Mouse (Mus musculus) neural tube, embryonic 14.5 days (tissue): Measurements from ENCODE around the gene Fam171a2. TPM values are rescaled to one million over a fixed set of nuclear protein-coding genes. Genes with fewer than 3 reads are reported as not detected.
"Not testable (repeated sequence)": the region's sequence is repeated elsewhere in the genome, so short reads cannot be mapped to it uniquely, and the experiment has no call there.

Source experiments
- ATAC-seq: fragments of 200-750 bp; cut with Nextera tagmentation; 2 replicates; pipeline ENCODE4 v1.8.0; 2017; ENCODE audit warnings: low read depth, mild to moderate bottlenecking, moderate TSS enrichment, moderate library complexity
- H3K27ac ChIP-seq: fragments of 300-500 bp; sonication (generic); 2 replicates; pipeline ENCODE4 v1.5.1; 2014; ENCODE audit warnings: low read depth, mild to moderate bottlenecking, control low read depth, low read length, moderate library complexity, mixed read lengths
- H3K27me3 ChIP-seq: fragments of 300-500 bp; sonication (generic); 2 replicates; pipeline ENCODE4 v1.6.1; 2014; ENCODE audit warnings: low read length; ENCODE audit not compliant: control insufficient read depth, insufficient read depth
- H3K36me3 ChIP-seq: fragments of 300-500 bp; sonication (generic); 2 replicates; pipeline ENCODE4 v1.6.1; 2014; ENCODE audit warnings: low read length, mixed read lengths; ENCODE audit not compliant: control insufficient read depth, insufficient read depth
- H3K4me1 ChIP-seq: fragments of 300-500 bp; sonication (generic); 2 replicates; pipeline ENCODE4 v1.6.1; 2014; ENCODE audit warnings: low read length; ENCODE audit not compliant: control insufficient read depth, insufficient read depth
- H3K4me2 ChIP-seq: fragments of 300-500 bp; sonication (generic); 2 replicates; pipeline ENCODE4 v1.6.1; 2014; ENCODE audit warnings: mild to moderate bottlenecking, low read depth, low read length, control low read depth
- H3K4me3 ChIP-seq: fragments of 300-500 bp; sonication (generic); 2 replicates; pipeline ENCODE4 v1.5.1; 2014; ENCODE audit warnings: low read depth, low read length, control low read depth, mixed read lengths
- H3K9ac ChIP-seq: fragments of 300-500 bp; sonication (generic); replicated peaks from 2 replicates; pipeline ENCODE4 v1.6.1; 2014; ENCODE audit warnings: low read depth, mild to moderate bottlenecking, control low read depth, low read length, mixed read lengths
- H3K9me3 ChIP-seq: fragments of 300-500 bp; sonication (generic); 2 replicates; pipeline ENCODE4 v1.6.1; 2016; ENCODE audit warnings: low read length; ENCODE audit not compliant: control insufficient read depth
- WGBS: fragments of 180-500 bp; shearing (Covaris S2); extraction: QIAGEN DNeasy Blood & Tissue Kit; methylation state at CpG from one replicate; pipeline ENCODE4 v1.1.7; 2014; 5-methylcytosine and 5-hydroxymethylcytosine counted together
- polyA plus RNA-seq: library from polyadenylated mRNA; unstranded; fragments of >200 nt; fragmentation: Nextera tagmentation; extraction: Ambion mirVana; gene quantifications from 2 replicates; pipeline ENCODE4 v1.2.1, GENCODE M21; 2014

The Fam171a2 gene
- polyA plus RNA-seq, 1 experiment from 2014 or later: 38.4 TPM

DNA sequence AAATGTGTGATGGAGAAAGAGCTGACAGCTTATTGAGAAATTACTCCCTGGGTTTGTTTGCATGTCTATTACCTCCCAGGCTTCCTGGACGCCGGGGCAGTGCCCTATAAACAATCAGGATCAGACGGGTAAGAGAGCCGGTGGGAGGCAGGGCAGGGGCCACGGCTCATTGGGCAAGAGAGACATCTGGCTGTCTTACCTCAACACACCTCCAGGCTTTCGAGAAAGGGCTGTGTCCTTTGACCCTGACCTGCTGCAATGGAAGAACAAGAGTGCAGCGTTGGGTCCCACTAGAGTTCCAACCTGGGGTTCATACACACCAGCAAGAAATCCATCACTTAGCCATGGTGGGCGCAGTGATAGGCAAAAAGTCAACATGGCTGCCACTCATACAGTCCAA, 25.9 kb downstream of the Fam171a2 start:
- H3K4me3 ChIP-seq: no peak overlapping the region
- no peak overlapping the region for H3K27ac ChIP-seq
- H3K36me3 ChIP-seq: no peaks in the 10 kb centered on the region
- ATAC-seq: no peak
- H3K4me1 ChIP-seq: no peaks in the 10 kb centered on the region
- WGBS: 56% methylated on average over 8 of the region's 8 CpGs
- peaks cover 2% of the 10 kb centered on the region; the same call in 1 of the 2 replicates for H3K9me3 ChIP-seq
- H3K9ac ChIP-seq: no peak overlapping the region
- no peak overlapping the region for H3K4me2 ChIP-seq
- H3K27me3 ChIP-seq: no peaks in the 10 kb centered on the region

DNA sequence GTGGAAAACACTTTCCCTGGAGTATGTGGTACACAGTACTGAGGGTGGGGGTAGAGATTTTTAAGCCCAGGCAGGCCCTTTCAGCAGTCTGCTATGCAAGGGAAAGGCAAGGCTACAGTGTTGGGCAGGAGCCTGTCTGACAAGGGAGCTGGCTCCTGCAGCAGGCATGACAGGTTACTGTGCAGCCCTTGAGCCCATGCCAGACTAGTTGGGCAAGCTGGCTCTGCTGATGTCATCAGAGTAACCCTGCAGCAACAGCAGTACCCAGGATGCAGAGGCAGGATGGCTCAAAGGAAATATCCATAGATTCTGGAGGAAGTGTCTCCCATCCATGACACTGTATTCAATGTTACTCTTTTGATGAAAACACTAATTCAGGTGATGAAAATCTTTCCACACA, 28.6 kb downstream of the Fam171a2 start:
- Histone ChIP-seq H3K27ac (no peak overlapping the region), H3K9ac (no peak overlapping the region), H3K36me3 (no peaks in the 10 kb centered on the region), H3K27me3 (no peaks in the 10 kb centered on the region), H3K4me2 (no peak overlapping the region), H3K4me1 (no peaks in the 10 kb centered on the region), H3K9me3 (peaks cover 2% of the 10 kb centered on the region; the same call in 1 of the 2 replicates), H3K4me3 (no peak overlapping the region)
- no peak for ATAC-seq

DNA sequence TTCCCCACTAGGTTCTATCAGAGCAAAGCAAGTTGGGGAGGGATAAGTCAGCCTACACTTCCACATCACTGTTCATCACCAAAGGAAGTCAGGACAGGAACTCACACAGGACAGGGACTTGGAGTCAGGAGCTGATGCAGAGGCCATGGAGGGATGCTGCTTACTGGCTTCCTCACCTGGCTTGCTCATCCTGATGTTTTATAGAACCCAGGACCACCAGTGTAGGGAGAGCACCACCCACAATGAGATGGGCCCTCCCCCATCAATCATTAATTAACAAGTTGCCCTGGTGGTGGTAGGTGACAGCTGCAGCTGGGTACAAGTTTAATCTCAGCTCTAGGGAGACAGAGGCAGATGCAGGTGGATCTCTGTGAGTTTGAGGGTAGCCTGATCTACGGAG, 30.3 kb downstream of the Fam171a2 start:
- H3K4me1 ChIP-seq: no peaks in the 10 kb centered on the region
- peaks cover 2% of the 10 kb centered on the region; the same call in 1 of the 2 replicates for H3K9me3 ChIP-seq
- no peak overlapping the region for H3K9ac ChIP-seq
- H3K4me2 ChIP-seq: no peak overlapping the region
- 89% methylated on average over 1 of the region's 1 CpGs for WGBS
- no peak overlapping the region for H3K4me3 ChIP-seq
- H3K27ac ChIP-seq: no peak overlapping the region
- no peak for ATAC-seq
- H3K36me3 ChIP-seq: no peaks in the 10 kb centered on the region
- no peaks in the 10 kb centered on the region for H3K27me3 ChIP-seq

DNA sequence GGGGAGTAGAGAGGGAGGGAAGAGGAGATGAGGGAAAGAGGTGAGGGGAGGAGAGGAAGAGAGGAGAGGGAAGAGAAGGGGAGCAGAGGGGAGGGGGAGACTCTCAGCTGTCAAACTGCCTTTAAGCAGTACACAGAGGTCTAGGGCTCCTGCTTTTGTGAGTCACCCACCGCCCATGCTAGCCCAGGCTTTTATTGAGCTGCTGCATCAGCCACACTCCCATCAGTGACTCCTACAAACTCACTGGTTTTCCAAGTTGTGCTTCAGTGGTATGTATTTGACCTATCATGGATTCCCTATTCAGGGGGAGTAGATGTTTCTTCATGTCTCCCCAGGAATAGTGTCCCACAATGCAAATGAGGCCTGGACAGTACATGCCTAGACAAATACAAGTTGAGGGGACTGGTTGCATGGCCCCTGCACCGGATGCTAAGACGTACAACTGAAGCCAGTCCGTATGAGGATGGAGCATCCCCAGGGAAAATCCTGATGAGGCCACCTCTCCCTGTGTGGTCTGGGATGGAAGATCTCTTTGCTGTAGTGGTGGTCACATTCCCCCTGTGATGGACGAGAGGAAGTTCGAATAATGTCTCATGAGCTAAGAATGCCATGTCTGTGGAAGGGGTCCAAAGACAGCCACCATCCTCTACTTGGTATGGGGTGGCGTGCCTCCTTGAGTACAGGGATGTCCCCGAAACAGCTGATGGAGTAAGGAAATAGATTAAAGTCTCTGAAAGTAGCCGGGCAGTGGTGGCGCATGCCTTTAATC, 32.3 kb downstream of the Fam171a2 start:
- H3K4me1 ChIP-seq: no peaks in the 10 kb centered on the region
- H3K27ac ChIP-seq: no peak overlapping the region
- ATAC-seq: no peak
- no peaks in the 10 kb centered on the region for H3K9me3 ChIP-seq
- H3K4me2 ChIP-seq: no peak overlapping the region
- no peak overlapping the region for H3K9ac ChIP-seq
- H3K36me3 ChIP-seq: no peaks in the 10 kb centered on the region
- 78% methylated on average over 10 of the region's 10 CpGs for WGBS
- H3K27me3 ChIP-seq: no peaks in the 10 kb centered on the region
- no peak overlapping the region for H3K4me3 ChIP-seq

DNA sequence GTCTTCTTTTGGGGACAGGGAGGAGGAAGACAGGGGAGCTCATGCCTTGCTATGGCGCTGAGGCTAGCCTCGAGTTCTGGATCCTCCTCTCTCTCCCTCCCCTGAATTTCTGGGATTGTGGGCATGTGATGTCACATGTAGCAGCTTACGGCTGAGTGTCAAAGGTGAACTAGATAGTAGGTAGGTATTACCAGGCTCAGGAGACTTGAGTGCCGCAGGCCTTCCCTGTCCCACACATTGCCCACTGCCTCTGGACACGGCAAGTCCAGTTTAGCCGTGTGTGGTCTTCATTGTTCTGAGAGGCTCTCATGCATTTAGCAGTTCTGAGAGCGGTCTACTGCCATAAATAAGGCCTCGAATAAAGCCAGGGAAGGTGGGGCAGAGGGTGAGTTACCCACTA, 34.4 kb downstream of the Fam171a2 start:
- no peak overlapping the region for H3K4me3 ChIP-seq
- no peak overlapping the region for H3K9ac ChIP-seq
- no peak overlapping the region for H3K4me2 ChIP-seq
- WGBS: 67% methylated on average over 8 of the region's 8 CpGs
- H3K36me3 ChIP-seq: no peaks in the 10 kb centered on the region
- no peaks in the 10 kb centered on the region for H3K27me3 ChIP-seq
- no peaks in the 10 kb centered on the region for H3K9me3 ChIP-seq
- ATAC-seq: no peak
- H3K4me1 ChIP-seq: peaks cover 2% of the 10 kb centered on the region; the same call in 1 of the 2 replicates
- no peak overlapping the region for H3K27ac ChIP-seq

DNA sequence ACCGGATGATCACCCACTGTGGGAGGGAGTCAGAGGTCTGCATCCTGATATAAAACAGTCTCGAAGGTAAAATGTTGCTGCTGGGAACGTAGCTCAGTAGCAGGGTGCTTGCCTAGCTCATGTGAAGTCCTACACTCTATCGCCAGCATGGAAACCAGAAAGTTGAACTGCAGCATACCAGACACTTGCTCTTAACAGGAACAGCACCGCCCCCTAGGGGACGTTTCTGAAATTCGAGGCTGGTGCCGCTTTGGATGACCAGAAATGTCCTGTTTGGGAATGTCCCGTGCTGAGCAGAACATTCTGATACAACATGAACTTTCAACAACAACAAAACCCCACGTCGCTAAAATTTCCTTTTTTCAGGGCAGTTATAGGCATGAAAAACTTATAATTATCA, 35.8 kb downstream of the Fam171a2 start:
- Histone ChIP-seq H3K27ac (no peak overlapping the region), H3K27me3 (no peaks in the 10 kb centered on the region), H3K36me3 (no peaks in the 10 kb centered on the region), H3K9ac (no peak overlapping the region), H3K4me1 (peaks cover 8% of the 10 kb centered on the region), H3K9me3 (no peaks in the 10 kb centered on the region), H3K4me3 (no peak overlapping the region), H3K4me2 (no peak overlapping the region)
- ATAC-seq: no peak
- 8% methylated on average over 11 of the region's 11 CpGs for WGBS

DNA sequence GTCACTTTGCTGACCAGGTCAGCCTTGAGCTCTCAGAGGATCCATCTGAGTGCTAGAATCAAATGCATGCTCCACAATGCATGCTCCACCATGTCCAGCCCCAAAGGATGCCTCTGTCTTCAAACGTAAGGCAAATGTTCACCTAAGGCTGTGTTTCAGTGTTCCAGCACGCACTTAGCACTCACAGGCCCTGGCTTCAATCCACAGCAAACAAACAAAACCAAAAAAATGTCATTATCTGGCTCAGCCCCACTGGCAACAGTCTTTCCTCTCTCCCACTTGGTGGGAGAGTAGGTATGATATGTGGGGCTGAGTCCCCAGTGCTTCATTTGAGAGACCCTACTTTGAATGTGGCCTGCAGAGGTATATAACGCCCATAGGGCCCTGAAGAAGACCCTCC, 36.4 kb downstream of the Fam171a2 start:
- Histone ChIP-seq H3K27me3 (no peaks in the 10 kb centered on the region), H3K9me3 (no peaks in the 10 kb centered on the region), H3K4me2 (no peak overlapping the region), H3K4me1 (peaks cover 14% of the 10 kb centered on the region), H3K4me3 (no peak overlapping the region), H3K36me3 (no peaks in the 10 kb centered on the region), H3K9ac (no peak overlapping the region), H3K27ac (no peak overlapping the region)
- WGBS: 87% methylated on average over 3 of the region's 3 CpGs
- no peak for ATAC-seq

DNA sequence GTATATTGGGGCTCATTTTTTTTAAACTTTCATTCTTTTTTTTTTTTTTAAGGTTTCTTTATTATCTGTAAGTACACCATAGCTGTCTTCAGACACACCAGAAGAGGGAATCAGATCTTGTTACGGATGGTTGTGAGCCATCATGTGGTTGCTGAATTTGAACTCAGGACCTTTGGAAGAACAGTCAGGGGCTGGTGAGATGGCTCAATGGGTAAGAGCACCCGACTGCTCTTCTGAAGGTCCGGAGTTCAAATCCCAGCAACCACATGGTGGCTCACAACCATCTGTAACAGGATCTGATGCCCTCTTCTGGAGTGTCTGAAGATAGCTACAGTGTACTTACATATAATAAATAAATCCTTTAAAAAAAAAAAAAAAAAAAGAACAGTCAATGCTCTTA, 37.1 kb downstream of the Fam171a2 start:
- not testable (repeated sequence) for H3K9ac ChIP-seq, H3K27ac ChIP-seq, H3K4me2 ChIP-seq, H3K27me3 ChIP-seq, H3K4me3 ChIP-seq, ATAC-seq, H3K36me3 ChIP-seq, H3K9me3 ChIP-seq
- WGBS: 92% methylated on average over 3 of the region's 3 CpGs
- H3K4me1 ChIP-seq: peaks cover 18% of the 10 kb centered on the region

DNA sequence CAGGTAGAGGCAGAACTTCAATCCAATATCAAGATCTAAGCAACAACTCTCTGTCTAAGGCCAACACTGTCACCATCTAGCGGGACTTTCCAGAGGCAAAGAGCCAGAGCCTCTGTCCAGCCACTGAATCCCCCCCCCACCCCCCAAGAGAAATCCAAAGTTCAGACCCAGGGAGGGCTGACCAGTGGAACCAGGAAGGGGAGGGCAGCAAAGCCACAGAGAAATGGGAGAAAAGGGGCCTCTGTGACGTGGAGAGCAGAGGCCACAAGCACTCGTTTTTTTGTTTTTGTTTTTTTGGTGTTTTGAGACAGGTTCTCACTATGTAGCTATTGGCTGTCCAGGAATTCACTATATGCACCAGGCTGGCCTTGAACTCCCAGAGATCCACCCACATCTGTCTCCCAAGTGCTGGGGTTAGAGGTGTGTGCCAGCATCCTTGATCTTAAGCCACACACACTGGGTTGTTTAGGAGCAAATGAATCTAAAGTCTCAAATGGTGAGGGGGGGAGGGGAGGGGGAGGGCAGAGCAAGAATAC, 37.6 kb downstream of the Fam171a2 start:
- Histone ChIP-seq H3K27me3 (no peaks in the 10 kb centered on the region), H3K27ac (no peak overlapping the region), H3K4me2 (no peak overlapping the region), H3K4me3 (no peak overlapping the region), H3K36me3 (no peaks in the 10 kb centered on the region), H3K9me3 (no peaks in the 10 kb centered on the region), H3K4me1 (peaks cover 21% of the 10 kb centered on the region), H3K9ac (no peak overlapping the region)
- WGBS: 82% methylated on average over 3 of the region's 3 CpGs
- ATAC-seq: no peak
